Mouse (Mus musculus): Measurements from ENCODE around the gene Itpkb. TPM values are rescaled to one million over a fixed set of nuclear protein-coding genes. Genes with fewer than 3 reads are reported as not detected.

Itpkb gene
- total and polyA plus RNA-seq, 3 experiments = 4.2 to 14.4 (median 10.6) TPM

- dilution Hi-C loops (cut with MboI; ENCODE audit: extremely low pct_ligation_motif_present, extremely low pct_unique_long_range_greater_than_20kb, low sequenced_read_pairs) (no loop called here), in situ Hi-C loops (cut with MboI; ENCODE audit: low pct_ligation_motif_present, low pct_unique_long_range_greater_than_20kb, low sequenced_read_pairs) (no loop called here)
- Histone ChIP-seq H3K4me1 (ENCODE audit: control insufficient read depth in 1 of 2, insufficient read depth in 2 of 2) (peaks cover under 1 to 32% of the 10 kb centered on the region in 2 experiments; a peak in 3 of 4 replicates), H3K4me3 (replicated peaks in 1 of 3; ENCODE audit: low read depth in 2 of 3, low read length in 2 of 3, poor library complexity in 1 of 3) (no peak overlapping the region), H3K36me3 (replicated peaks in 1 of 2; ENCODE audit: control insufficient read depth in 1 of 2, insufficient read depth in 1 of 2, low read length in 1 of 2) (no peaks in the 10 kb centered on the region), H3K9ac (ENCODE audit: insufficient read depth, low read depth) (no peak overlapping the region), H3K27me3 (replicated peaks) (no peaks in the 10 kb centered on the region), H3K4me2 (ENCODE audit: insufficient read depth, low read depth, poor library complexity, severe bottlenecking) (no peak overlapping the region), H3K27ac (ENCODE audit: insufficient read depth, low read depth) (no peak overlapping the region), H3K79me2 (replicated peaks; ENCODE audit: control insufficient read depth, extremely low read depth, insufficient read depth, poor library complexity, severe bottlenecking) (no peaks in the 10 kb centered on the region), H3K9me3 (replicated peaks; ENCODE audit: low read length) (peaks cover 8% of the 10 kb centered on the region)
- DNase-seq (ENCODE audit: extremely low read depth) = no peak
- TF ChIP-seq UBTF (IDR thresholded peaks at IDR 0.05; ENCODE audit: low read depth, low read length) = no peak
Observed at GRCm38 (mm10) chr1:180468004-180468403, 137.7 kb downstream of the Itpkb start.

- Histone ChIP-seq H3K79me2 (replicated peaks; ENCODE audit: control insufficient read depth, extremely low read depth, insufficient read depth, poor library complexity, severe bottlenecking) (no peaks in the 10 kb centered on the region), H3K4me2 (ENCODE audit: insufficient read depth, low read depth, poor library complexity, severe bottlenecking) (no peak overlapping the region), H3K36me3 (replicated peaks in 1 of 2; ENCODE audit: control insufficient read depth in 1 of 2, insufficient read depth in 1 of 2, low read length in 1 of 2) (no peaks in the 10 kb centered on the region), H3K4me3 (replicated peaks in 1 of 3; ENCODE audit: low read depth in 2 of 3, low read length in 2 of 3, poor library complexity in 1 of 3) (no peak overlapping the region), H3K27ac (ENCODE audit: insufficient read depth, low read depth) (no peak overlapping the region), H3K9ac (ENCODE audit: insufficient read depth, low read depth) (no peak overlapping the region), H3K27me3 (replicated peaks) (no peaks in the 10 kb centered on the region), H3K9me3 (replicated peaks; ENCODE audit: low read length) (peaks cover 8% of the 10 kb centered on the region), H3K4me1 (ENCODE audit: control insufficient read depth in 1 of 2, insufficient read depth in 2 of 2) (peaks cover 0 to 4% of the 10 kb centered on the region in 2 experiments; a peak in 1 of 4 replicates)
- TF ChIP-seq EP300 (IDR thresholded peaks at IDR 0.05; ENCODE audit: low read length) = no peak
- TF ChIP-seq ZKSCAN1 (IDR thresholded peaks at IDR 0.05; ENCODE audit: borderline replicate concordance, low read depth, low read length) = no peak
- TF ChIP-seq GABPA (IDR thresholded peaks at IDR 0.05; ENCODE audit: insufficient replicate concordance, low read depth, low read length) = no peak
- TF ChIP-seq CHD1 (IDR thresholded peaks at IDR 0.05; ENCODE audit: low read depth, low read length) = no peak
- TF ChIP-seq KAT2A (IDR thresholded peaks at IDR 0.05; ENCODE audit: insufficient replicate concordance, low read length) = no peak
- TF ChIP-seq RCOR1 (conservative IDR thresholded peaks at IDR 0.05; ENCODE audit: low read depth, low read length) = no peak
- TF ChIP-seq JUND (conservative IDR thresholded peaks at IDR 0.05; ENCODE audit: low read depth, low read length) = no peak
- no peak for TF ChIP-seq IRF4 (IDR thresholded peaks at IDR 0.05; ENCODE audit: low read depth, low read length)
- TF ChIP-seq ZMIZ1 (IDR thresholded peaks at IDR 0.05; ENCODE audit: low read depth, low read length) = no peak
- no peak for TF ChIP-seq MAX (IDR thresholded peaks at IDR 0.05; ENCODE audit: low read length)
- TF ChIP-seq RAD21 (IDR thresholded peaks at IDR 0.05; ENCODE audit: low read depth, low read length) = no peak
- no peak for TF ChIP-seq MYC (IDR thresholded peaks at IDR 0.05; ENCODE audit: low read depth, low read length)
- TF ChIP-seq ETS1 (conservative IDR thresholded peaks at IDR 0.05; ENCODE audit: low read depth, low read length) = no peak
- TF ChIP-seq TBP (conservative IDR thresholded peaks at IDR 0.05; ENCODE audit: low read depth, low read length) = no peak
- no peak for TF ChIP-seq SIN3A (IDR thresholded peaks at IDR 0.05; ENCODE audit: low read length)
- TF ChIP-seq MAZ (IDR thresholded peaks at IDR 0.05; ENCODE audit: low read depth, low read length) = no peak
- TF ChIP-seq CHD2 (IDR thresholded peaks at IDR 0.05; ENCODE audit: low read length) = no peak
- TF ChIP-seq TCF12 (IDR thresholded peaks at IDR 0.05; ENCODE audit: low read depth, low read length) = no peak
- no peak for TF ChIP-seq ZC3H11A (IDR thresholded peaks at IDR 0.05; ENCODE audit: low read depth, low read length)
- in situ Hi-C loops (cut with MboI; ENCODE audit: low pct_ligation_motif_present, low pct_unique_long_range_greater_than_20kb, low sequenced_read_pairs) = no loop called here
- dilution Hi-C loops (cut with MboI; ENCODE audit: extremely low pct_ligation_motif_present, extremely low pct_unique_long_range_greater_than_20kb, low sequenced_read_pairs) = no loop called here
- no peak for DNase-seq (ENCODE audit: extremely low read depth)
Observed at GRCm38 (mm10) chr1:180473566-180473965, 143.3 kb downstream of the Itpkb start.

Other genes starting within 250 kb of the Itpkb start
- 74.0 and 88.1 TPM in 2 replicates for gene Coq8a, start 130.9 kb upstream of the Itpkb start, total RNA-seq (2012; rRNA removed)
- 73.4 and 84.6 TPM in 2 replicates for gene Coq8a, start 130.9 kb upstream of the Itpkb start, total RNA-seq (2014; rRNA removed)
- gene Coq8a, start 130.9 kb upstream of the Itpkb start, polyA plus RNA-seq (2012; ENCODE audit: insufficient read length, low read depth) = 237 and 248 TPM in 2 replicates
- gene Psen2, start 67.0 kb upstream of the Itpkb start, total RNA-seq (2012; rRNA removed) = 36.8 and 45.3 TPM in 2 replicates
- 23.4 and 24.2 TPM in 2 replicates for gene Psen2, start 67.0 kb upstream of the Itpkb start, total RNA-seq (2014; rRNA removed)
- gene Psen2, start 67.0 kb upstream of the Itpkb start, polyA plus RNA-seq (2012; ENCODE audit: insufficient read length, low read depth) = 46.1 and 47.6 TPM in 2 replicates
- 0.34 and 0.42 TPM in 2 replicates for gene Stum, start 153.0 kb downstream of the Itpkb start, total RNA-seq (2012; rRNA removed)
- gene Stum, start 153.0 kb downstream of the Itpkb start, total RNA-seq (2014; rRNA removed) = 0.51 and 0.80 TPM in 2 replicates
- 0.61 and 0.67 TPM in 2 replicates for gene Stum, start 153.0 kb downstream of the Itpkb start, polyA plus RNA-seq (2012; ENCODE audit: insufficient read length, low read depth)
- 313 and 333 TPM in 2 replicates for gene Parp1, start 238.4 kb downstream of the Itpkb start, total RNA-seq (2012; rRNA removed)
- 304 and 310 TPM in 2 replicates for gene Parp1, start 238.4 kb downstream of the Itpkb start, total RNA-seq (2014; rRNA removed)
- 310 and 344 TPM in 2 replicates for gene Parp1, start 238.4 kb downstream of the Itpkb start, polyA plus RNA-seq (2012; ENCODE audit: insufficient read length, low read depth)

Measured in CH12.LX (cell line).